Mouse (Mus musculus): ENCODE data around the gene Cyp2w1.

- no peak for TF ChIP-seq CTCF (IDR thresholded peaks at IDR 0.05; ENCODE audit: low read depth, low read length)
- no peak for TF ChIP-seq POLR2A (IDR thresholded peaks at IDR 0.05; ENCODE audit: extremely low read depth, insufficient read depth, low read length)
These were observed 25.8 kb downstream of the Cyp2w1 start for GRCm38 (mm10) chr5:139378271-139378556.

All from liver, adult 2 months (tissue).